Mouse (Mus musculus): ENCODE measurements around the gene Nphp3. TPM values are rescaled to one million over a fixed set of nuclear protein-coding genes. Genes with fewer than 3 reads are reported as not detected.

Nphp3 gene
- polyA plus RNA-seq, 1 experiment from 2014 or later, result 5.4 TPM

DNA sequence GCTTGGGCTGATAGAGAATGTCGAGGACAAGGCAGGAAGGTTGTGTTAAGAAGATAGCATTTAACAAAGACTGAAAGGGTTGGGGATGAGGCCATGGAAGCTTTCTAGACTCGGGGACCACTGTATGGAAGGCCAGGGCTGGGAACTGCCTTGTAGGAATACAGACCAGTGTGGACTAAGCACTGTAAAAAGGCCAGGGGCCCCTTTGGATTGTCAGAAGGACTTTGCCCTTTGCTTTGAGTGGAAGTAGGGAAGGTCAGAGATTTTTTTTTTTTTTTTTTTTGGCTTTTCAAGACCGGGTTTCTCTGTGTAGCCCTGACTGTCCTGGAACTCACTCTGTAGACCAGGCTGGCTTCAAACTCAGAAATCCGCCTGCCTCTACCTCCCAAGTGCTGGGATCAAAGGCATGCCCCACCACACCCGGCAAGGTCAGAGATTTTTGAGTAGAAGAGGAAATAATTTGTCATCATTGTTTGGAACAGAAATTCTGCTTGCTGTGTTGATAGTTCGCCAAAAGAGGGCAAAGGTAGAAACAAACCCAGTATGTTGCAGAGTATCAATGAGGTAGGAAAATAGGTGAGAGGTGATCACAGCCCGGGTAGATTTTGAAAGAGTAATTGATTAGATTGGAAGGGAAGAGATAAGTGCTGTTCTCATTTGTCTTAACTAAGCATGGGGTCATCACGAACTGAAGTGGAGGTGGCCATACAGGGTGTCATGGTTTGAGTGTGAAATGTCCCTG is 68.7 kb downstream of the Nphp3 start:
- H3K27ac ChIP-seq, result no peak overlapping the region
- peaks cover 3% of the 10 kb centered on the region; the same call in 1 of the 2 replicates for H3K36me3 ChIP-seq
- whole genome bisulfite sequencing, result 71% methylated on average over 8 of the region's 8 CpGs
- no peaks in the 10 kb centered on the region for H3K9me3 ChIP-seq
- no peak overlapping the region for H3K4me3 ChIP-seq
- H3K27me3 ChIP-seq (ENCODE audit: insufficient read depth, poor library complexity, severe bottlenecking), result no peaks in the 10 kb centered on the region
- no peak for DNase-seq (ENCODE audit: low spot score)
- H3K4me1 ChIP-seq, result no peaks in the 10 kb centered on the region

DNA sequence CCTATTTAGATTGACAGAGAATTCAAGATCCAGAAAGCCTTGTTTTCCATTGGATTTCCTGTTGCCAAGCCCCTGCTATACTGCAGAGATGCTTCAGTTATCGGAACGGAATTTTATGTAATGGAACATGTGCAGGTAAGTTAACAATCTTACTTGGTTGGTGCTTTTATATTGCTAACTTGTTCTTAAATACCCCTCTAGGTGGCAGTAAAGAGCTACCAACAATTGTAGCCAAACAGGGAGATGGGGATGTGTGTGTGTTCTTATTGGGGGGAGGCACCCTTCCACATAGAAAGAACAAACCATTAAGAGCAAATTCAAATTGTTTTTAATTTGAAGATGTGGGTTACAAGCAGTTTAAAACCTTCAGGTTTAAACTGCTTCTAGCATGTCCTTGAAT is 73.5 kb downstream of the Nphp3 start:
- Histone ChIP-seq H3K36me3 (peaks cover 5% of the 10 kb centered on the region; the same call in 1 of the 2 replicates), H3K9me3 (no peaks in the 10 kb centered on the region), H3K27ac (no peak overlapping the region), H3K27me3 (ENCODE audit: insufficient read depth, poor library complexity, severe bottlenecking) (no peaks in the 10 kb centered on the region), H3K4me3 (no peak overlapping the region), H3K4me1 (no peaks in the 10 kb centered on the region)
- 63% methylated on average over 2 of the region's 2 CpGs for WGBS
- no peak for DNase-seq (ENCODE audit: low spot score)

DNA sequence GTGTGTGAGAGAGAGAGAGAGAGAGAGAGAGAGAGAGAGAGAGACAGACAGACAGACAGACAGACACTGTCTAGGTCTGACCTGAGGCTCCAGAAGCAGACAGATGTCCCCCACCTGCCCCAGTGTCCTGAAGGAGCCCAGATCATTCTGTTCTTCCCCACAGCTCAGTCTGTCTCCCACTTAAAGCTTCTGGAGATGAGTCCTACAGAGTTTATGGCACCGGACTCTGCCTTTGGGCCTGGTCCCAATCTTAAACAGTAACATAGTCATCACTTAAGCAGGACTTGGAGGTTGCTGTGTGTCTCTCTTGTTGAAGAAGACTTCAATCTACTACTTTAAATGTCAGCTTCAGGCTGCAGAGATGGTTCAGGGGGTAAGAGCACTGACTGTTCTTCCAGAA is 76.4 kb downstream of the Nphp3 start:
- WGBS, result 100% methylated on average over 1 of the region's 1 CpGs
- Histone ChIP-seq H3K4me3 (no peak overlapping the region), H3K27me3 (ENCODE audit: insufficient read depth, poor library complexity, severe bottlenecking) (no peaks in the 10 kb centered on the region), H3K36me3 (peaks cover 5% of the 10 kb centered on the region; the same call in 1 of the 2 replicates), H3K27ac (no peak overlapping the region), H3K9me3 (no peaks in the 10 kb centered on the region), H3K4me1 (no peaks in the 10 kb centered on the region)
- peak; percentile 55 for DNase-seq (ENCODE audit: low spot score)

DNA sequence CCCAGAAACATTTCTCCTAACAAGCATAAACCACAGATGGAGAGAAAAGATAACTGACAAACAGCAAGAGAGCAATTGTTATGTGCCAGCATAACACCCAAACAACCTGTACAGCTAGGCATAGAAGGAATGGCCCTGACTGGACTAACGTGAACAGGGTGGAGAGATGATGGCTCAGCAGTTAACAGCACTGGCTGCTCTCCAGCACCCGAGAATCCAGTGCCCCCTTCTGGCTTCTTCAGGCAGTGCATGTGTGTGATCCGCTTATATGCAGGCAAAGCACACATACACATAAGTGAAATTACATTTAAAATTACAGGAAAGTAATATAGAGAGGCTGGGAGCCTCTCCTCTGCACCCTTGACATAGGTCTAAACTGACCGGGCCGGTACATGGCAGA is 77.0 kb downstream of the Nphp3 start:
- WGBS, result 51% methylated on average over 5 of the region's 5 CpGs
- no peaks in the 10 kb centered on the region for H3K4me1 ChIP-seq

DNA sequence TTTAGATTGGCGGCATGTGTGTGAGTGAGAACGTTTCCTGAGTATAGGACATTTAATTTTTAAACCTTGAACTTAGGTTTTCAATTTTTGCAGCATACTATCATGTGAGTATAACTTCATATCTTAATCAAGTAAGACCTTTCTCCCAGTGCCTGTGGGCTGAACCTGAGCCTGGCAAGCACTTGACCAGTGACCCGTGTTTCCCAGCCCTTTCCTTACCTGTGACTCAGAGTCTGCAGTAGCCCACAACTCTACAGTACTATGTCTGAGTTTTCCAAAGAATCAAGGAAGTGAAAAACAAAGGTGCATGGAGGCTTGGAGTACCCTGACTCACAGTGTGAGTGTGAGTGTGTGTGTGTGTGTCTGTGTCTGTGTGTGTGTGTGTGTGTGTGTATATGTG is 77.7 kb downstream of the Nphp3 start:
- H3K36me3 ChIP-seq, result 0 out of 2 replicates have a peak, but pooled peaks cover 6% of the 10 kb centered on the region
- no peak overlapping the region for H3K27ac ChIP-seq
- no peaks in the 10 kb centered on the region for H3K9me3 ChIP-seq
- H3K4me3 ChIP-seq, result no peak overlapping the region
- no peaks in the 10 kb centered on the region for H3K4me1 ChIP-seq
- no peak for DNase-seq (ENCODE audit: low spot score)
- H3K27me3 ChIP-seq (ENCODE audit: insufficient read depth, poor library complexity, severe bottlenecking), result no peaks in the 10 kb centered on the region
- WGBS, result 74% methylated on average over 3 of the region's 3 CpGs

More for the DNA sequence above, 77.0 kb downstream of the Nphp3 start:
- no peaks in the 10 kb centered on the region for H3K27me3 ChIP-seq (ENCODE audit: insufficient read depth, poor library complexity, severe bottlenecking)
- H3K4me3 ChIP-seq, result no peak overlapping the region
- no peak overlapping the region for H3K27ac ChIP-seq
- DNase-seq (ENCODE audit: low spot score), result no peak
- H3K36me3 ChIP-seq, result peaks cover 8% of the 10 kb centered on the region; the same call in 1 of the 2 replicates
- H3K9me3 ChIP-seq, result no peaks in the 10 kb centered on the region

DNA sequence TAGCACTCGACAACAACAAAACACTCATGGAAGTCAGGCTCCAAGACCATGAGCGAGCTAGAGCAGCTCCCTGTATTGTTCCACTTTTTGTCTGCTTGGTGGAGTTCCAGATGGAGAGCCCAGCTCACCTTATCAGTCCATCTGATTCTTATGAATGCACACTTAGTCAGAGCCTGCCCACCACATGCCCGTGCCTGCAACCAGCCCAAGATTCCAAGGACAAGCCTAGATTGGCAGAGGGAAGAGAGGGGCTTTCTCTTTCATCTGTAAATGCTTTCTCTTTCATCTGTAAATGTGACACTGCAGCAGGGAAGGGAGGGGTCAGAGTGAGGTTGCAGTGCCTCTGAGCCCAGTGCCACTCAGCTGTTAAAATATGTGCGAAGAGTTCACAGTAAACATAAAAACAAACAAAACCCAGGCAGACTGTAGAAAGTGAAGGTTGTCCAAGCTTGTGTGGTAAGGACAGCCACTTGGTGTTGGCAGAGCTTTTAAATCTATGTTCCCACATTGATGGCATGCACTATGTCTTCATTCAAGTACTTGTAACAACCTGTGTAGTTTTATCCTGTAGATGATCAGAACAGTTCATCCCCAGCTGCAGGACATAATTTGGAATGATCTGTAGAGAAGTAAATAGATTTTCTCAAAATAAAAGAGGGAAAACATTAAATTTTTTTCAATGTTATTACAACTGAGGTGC is 83.5 kb downstream of the Nphp3 start:
- WGBS, result 64% methylated on average over 4 of the region's 4 CpGs
- Histone ChIP-seq H3K4me3 (no peak overlapping the region), H3K4me1 (no peaks in the 10 kb centered on the region), H3K36me3 (0 out of 2 replicates have a peak, but pooled peaks cover 3% of the 10 kb centered on the region), H3K27me3 (ENCODE audit: insufficient read depth, poor library complexity, severe bottlenecking) (no peaks in the 10 kb centered on the region), H3K9me3 (no peaks in the 10 kb centered on the region), H3K27ac (no peak overlapping the region)
- DNase-seq (ENCODE audit: low spot score), result peak; percentile 39

DNA sequence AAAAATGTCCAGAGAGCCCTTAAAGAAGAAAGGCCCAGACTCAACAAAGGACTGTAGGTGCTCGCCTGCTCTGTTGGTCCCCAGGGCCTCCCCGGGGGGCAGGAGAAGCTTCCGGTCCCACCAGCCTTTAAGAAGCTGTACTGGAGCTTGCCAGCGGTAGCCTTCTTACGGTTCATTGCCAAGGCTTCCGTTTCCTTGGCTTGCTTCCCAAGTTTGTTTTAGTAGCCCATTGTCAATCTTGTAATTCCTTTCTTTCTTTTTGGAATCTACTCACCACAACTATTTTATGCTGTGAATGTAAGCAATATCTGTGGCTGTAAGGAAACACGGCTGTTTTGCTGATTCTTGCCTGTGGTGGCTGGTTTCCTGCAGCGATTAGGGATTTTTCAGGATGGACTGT is 86.2 kb downstream of the Nphp3 start:
- Histone ChIP-seq H3K27me3 (ENCODE audit: insufficient read depth, poor library complexity, severe bottlenecking) (no peaks in the 10 kb centered on the region), H3K27ac (0 out of 2 replicates have a peak overlapping the region, but pooled peaks have one; percentile 4), H3K4me3 (no peak overlapping the region), H3K4me1 (no peaks in the 10 kb centered on the region), H3K36me3 (0 out of 2 replicates have a peak, but pooled peaks cover 3% of the 10 kb centered on the region), H3K9me3 (no peaks in the 10 kb centered on the region)
- DNase-seq (ENCODE audit: low spot score), result no peak
- 75% methylated on average over 8 of the region's 8 CpGs for WGBS

DNA sequence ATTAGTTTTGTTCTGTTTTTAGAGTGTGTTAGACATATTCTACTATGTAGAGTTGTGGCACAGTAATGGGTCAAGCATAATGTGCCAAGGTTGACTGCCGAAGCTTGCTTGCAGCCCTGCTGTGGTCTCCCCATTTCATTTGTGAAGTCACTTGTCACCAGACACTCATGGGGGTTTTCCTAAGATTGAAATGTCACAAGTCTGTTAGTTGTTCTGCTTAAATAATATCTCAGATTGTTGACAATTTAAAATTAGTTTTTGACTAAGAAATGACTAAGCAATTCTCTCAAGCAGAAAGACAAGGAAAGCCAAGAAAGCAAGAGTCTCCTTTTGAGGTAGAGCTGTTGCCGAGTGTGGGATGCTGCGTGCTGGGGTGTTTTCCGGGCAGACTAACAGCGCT is 90.6 kb downstream of the Nphp3 start:
- Histone ChIP-seq H3K4me3 (no peak overlapping the region), H3K4me1 (no peaks in the 10 kb centered on the region), H3K9me3 (no peaks in the 10 kb centered on the region), H3K27ac (no peak overlapping the region), H3K36me3 (no peaks in the 10 kb centered on the region), H3K27me3 (ENCODE audit: insufficient read depth, poor library complexity, severe bottlenecking) (no peaks in the 10 kb centered on the region)
- no peak for DNase-seq (ENCODE audit: low spot score)
- WGBS, result 96% methylated on average over 5 of the region's 5 CpGs

Other genes with a start within 250 kb of the Nphp3 start
- 101 and 126 TPM in 2 replicates for gene Tmem108, start 240.7 kb upstream of the Nphp3 start, polyA plus RNA-seq (2016; fragmentation: Nextera tagmentation; extraction: Ambion mirVana)
- gene Gm28305, start 38.1 kb downstream of the Nphp3 start, polyA plus RNA-seq (2016; fragmentation: Nextera tagmentation; extraction: Ambion mirVana), result not detected in 2 replicates
- gene Uba5, start 60.6 kb downstream of the Nphp3 start, polyA plus RNA-seq (2016; fragmentation: Nextera tagmentation; extraction: Ambion mirVana), result 39.2 and 49.6 TPM in 2 replicates
- 9.1 and 10.1 TPM in 2 replicates for gene Acad11, start 60.8 kb downstream of the Nphp3 start, polyA plus RNA-seq (2016; fragmentation: Nextera tagmentation; extraction: Ambion mirVana)
- 0.46 and 0.59 TPM in 2 replicates for gene Ackr4, start 124.4 kb downstream of the Nphp3 start, polyA plus RNA-seq (2016; fragmentation: Nextera tagmentation; extraction: Ambion mirVana)

Measured in heart, embryonic 10.5 days (tissue).